Mouse (Mus musculus): ENCODE measurements around the gene Esr2. TPM values are rescaled to one million over a fixed set of nuclear protein-coding genes. Genes with fewer than 3 reads are reported as not detected.

Esr2 gene
- total and polyA plus RNA-seq, 3 experiments, result 0.03 TPM; not detected in 2

- no peak for TF ChIP-seq E2F4 (IDR thresholded peaks at IDR 0.05; ENCODE audit: borderline replicate concordance, low read depth, low read length)
- TF ChIP-seq POLR2A (IDR thresholded peaks at IDR 0.05; ENCODE audit: control insufficient read depth in 1 of 2, insufficient read depth in 1 of 2, low read depth in 1 of 2, low read length in 2 of 2, poor library complexity in 1 of 2), result no peak
- TF ChIP-seq ZMIZ1 (IDR thresholded peaks at IDR 0.05; ENCODE audit: low read depth, low read length), result no peak
- no peak for TF ChIP-seq CHD2 (IDR thresholded peaks at IDR 0.05; ENCODE audit: low read length)
- no peak for TF ChIP-seq MEF2A (IDR thresholded peaks at IDR 0.05; ENCODE audit: extremely low read depth, insufficient replicate concordance, low read depth, low read length, poor library complexity, severe bottlenecking)
- TF ChIP-seq UBTF (IDR thresholded peaks at IDR 0.05; ENCODE audit: borderline replicate concordance, insufficient read depth, low read depth, low read length), result no peak
- no peak for TF ChIP-seq RCOR1 (IDR thresholded peaks at IDR 0.05; ENCODE audit: low read depth, low read length)
- peak in 1 of 2 experiments; percentile 66; a peak in 3 of 4 replicates for TF ChIP-seq EP300 (IDR thresholded peaks at IDR 0.05; ENCODE audit: low read depth in 1 of 2, low read length in 2 of 2)
These were observed 8.2 kb upstream of the Esr2 start (continued) for GRCm38 (mm10) chr12:76185167-76185816.

DNA sequence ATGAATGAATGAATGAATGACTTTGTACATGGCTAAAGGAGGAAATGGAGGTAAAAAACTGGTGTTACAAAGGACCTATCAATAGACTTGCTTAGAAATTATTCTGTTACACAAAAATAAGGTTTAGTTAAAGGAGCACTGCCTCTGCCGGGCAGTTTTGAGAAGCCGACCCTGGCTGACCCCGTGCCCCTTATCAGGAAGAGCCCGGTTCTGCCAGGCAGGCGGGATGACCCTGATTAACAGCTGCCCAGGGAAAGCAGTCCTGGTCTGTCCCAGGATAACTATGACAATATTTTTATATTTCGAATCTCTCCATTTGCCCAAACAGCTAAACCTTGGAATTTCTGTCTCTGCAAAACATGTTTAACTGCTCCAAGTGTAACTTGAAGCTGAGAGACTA is 7.2 kb upstream of the Esr2 start:
- no peak overlapping the region for H3K27ac ChIP-seq (ENCODE audit: control insufficient read depth, low read depth, low read length)
- H3K4me3 ChIP-seq (ENCODE audit: control insufficient read depth in 1 of 2, insufficient read depth in 1 of 2, low read depth in 2 of 2, low read length in 2 of 2), result no peak overlapping the region
- no peak for TF ChIP-seq ZKSCAN1 (IDR thresholded peaks at IDR 0.05; ENCODE audit: low read depth, low read length)
- H3K36me3 ChIP-seq (ENCODE audit: control insufficient read depth in 1 of 2, insufficient read depth in 2 of 2, low read length in 2 of 2), result peaks cover 0 to 21% of the 10 kb centered on the region in 2 experiments; a peak in 2 of 4 replicates
- no peak for DNase-seq (ENCODE audit: low read depth, low spot score)
- H3K79me2 ChIP-seq (ENCODE audit: control insufficient read depth, insufficient read depth, low read length, poor library complexity), result no peaks in the 10 kb centered on the region
- H3K4me1 ChIP-seq (ENCODE audit: control insufficient read depth in 1 of 2, insufficient read depth in 2 of 2, low read length in 2 of 2), result peaks cover 12 to 23% of the 10 kb centered on the region in 2 experiments
- no peak overlapping the region for H3K9ac ChIP-seq (ENCODE audit: control insufficient read depth, low read depth, low read length, poor library complexity, severe bottlenecking)
- no peaks in the 10 kb centered on the region for H3K9me3 ChIP-seq (replicated peaks; ENCODE audit: insufficient read depth, low read length)
- H3K27me3 ChIP-seq (ENCODE audit: control insufficient read depth in 1 of 2, insufficient read depth in 2 of 2, low read length in 2 of 2), result no peaks in the 10 kb centered on the region

- Histone ChIP-seq H3K9ac (ENCODE audit: control insufficient read depth, low read depth, low read length, poor library complexity, severe bottlenecking) (no peak overlapping the region), H3K27ac (ENCODE audit: control insufficient read depth, low read depth, low read length) (no peak overlapping the region), H3K27me3 (ENCODE audit: control insufficient read depth in 1 of 2, insufficient read depth in 2 of 2, low read length in 2 of 2) (no peaks in the 10 kb centered on the region), H3K36me3 (ENCODE audit: control insufficient read depth in 1 of 2, insufficient read depth in 2 of 2, low read length in 2 of 2) (peaks cover 0 to 21% of the 10 kb centered on the region in 2 experiments; a peak in 2 of 4 replicates), H3K4me3 (ENCODE audit: control insufficient read depth in 1 of 2, insufficient read depth in 1 of 2, low read depth in 2 of 2, low read length in 2 of 2) (no peak overlapping the region), H3K4me1 (ENCODE audit: control insufficient read depth in 1 of 2, insufficient read depth in 2 of 2, low read length in 2 of 2) (peaks cover 12 to 23% of the 10 kb centered on the region in 2 experiments), H3K79me2 (ENCODE audit: control insufficient read depth, insufficient read depth, low read length, poor library complexity) (no peaks in the 10 kb centered on the region), H3K9me3 (replicated peaks; ENCODE audit: insufficient read depth, low read length) (no peaks in the 10 kb centered on the region)
- TF ChIP-seq CHD2 (IDR thresholded peaks at IDR 0.05; ENCODE audit: low read length) (no peak), MYB (IDR thresholded peaks at IDR 0.05; ENCODE audit: low read depth, low read length) (no peak), SMC3 (IDR thresholded peaks at IDR 0.05; ENCODE audit: low read depth, low read length) (no peak), MEF2A (IDR thresholded peaks at IDR 0.05; ENCODE audit: extremely low read depth, insufficient replicate concordance, low read depth, low read length, poor library complexity, severe bottlenecking) (no peak), GATA1 (IDR thresholded peaks at IDR 0.05; ENCODE audit: low read depth, low read length) (no peak), ZNF384 (IDR thresholded peaks at IDR 0.05; ENCODE audit: low read depth, low read length) (no peak), MAX (IDR thresholded peaks at IDR 0.05; ENCODE audit: low read length) (no peak), POLR2AphosphoS5 (IDR thresholded peaks at IDR 0.05; ENCODE audit: borderline replicate concordance, low read depth, low read length) (no peak), HCFC1 (IDR thresholded peaks at IDR 0.05; ENCODE audit: low read depth, low read length) (no peak), MYC (IDR thresholded peaks at IDR 0.05; ENCODE audit: low read depth, low read length) (no peak), EP300 (IDR thresholded peaks at IDR 0.05; ENCODE audit: low read depth in 1 of 2, low read length in 2 of 2) (no peak), UBTF (IDR thresholded peaks at IDR 0.05; ENCODE audit: borderline replicate concordance, insufficient read depth, low read depth, low read length) (no peak), RCOR1 (IDR thresholded peaks at IDR 0.05; ENCODE audit: low read depth, low read length) (no peak), TAL1 (IDR thresholded peaks at IDR 0.05; ENCODE audit: low read length) (no peak), POLR2A (IDR thresholded peaks at IDR 0.05; ENCODE audit: control insufficient read depth in 1 of 2, insufficient read depth in 1 of 2, low read depth in 1 of 2, low read length in 2 of 2, poor library complexity in 1 of 2) (no peak)
- DNase-seq (ENCODE audit: low read depth, low spot score), result no peak
These were observed 5.8 kb upstream of the Esr2 start for GRCm38 (mm10) chr12:76182831-76183230.

All from MEL (cell line).